Mouse (Mus musculus) hindbrain, embryonic 11.5 days (tissue): ENCODE measurements at regions not wholly inside any gene's neighbourhood (a gene's known extent, or its start where the extent isn't known, plus 50 kb on each side); places are given as distances from the start of the nearest gene placed in this dataset.
A peak's percentile ranks its signal among the peaks of the same experiment; 100 is the strongest.

Experiments
- ATAC-seq: fragments of 200-750 bp; cut with Nextera tagmentation; 2 replicates; pipeline ENCODE4 v1.8.0; 2017; ENCODE audit warnings: mild to moderate bottlenecking, moderate TSS enrichment, moderate library complexity; ENCODE audit not compliant: low FRiP score
- DNase-seq: peaks from one replicate; pipeline ENCODE4 v3.0.0-alpha.2; 2015; ENCODE audit warnings: low spot score
- H3K27ac ChIP-seq: fragments of 300-500 bp; sonication (generic); 2 replicates; pipeline ENCODE4 v1.5.1; 2014; ENCODE audit warnings: mild to moderate bottlenecking, low read depth, low read length
- H3K27me3 ChIP-seq: fragments of 300-500 bp; sonication (generic); 2 replicates; pipeline ENCODE4 v1.6.1; 2014; ENCODE audit warnings: mild to moderate bottlenecking, low read length, moderate library complexity, mixed read lengths; ENCODE audit not compliant: control insufficient read depth, insufficient read depth
- H3K36me3 ChIP-seq: fragments of 300-500 bp; sonication (generic); 2 replicates; pipeline ENCODE4 v1.6.1; 2014; ENCODE audit warnings: mild to moderate bottlenecking, low read length, moderate library complexity, mixed read lengths; ENCODE audit not compliant: control insufficient read depth, insufficient read depth
- H3K4me1 ChIP-seq: fragments of 300-500 bp; sonication (generic); replicated peaks from 2 replicates; pipeline ENCODE4 v1.6.1; 2014; ENCODE audit warnings: low read length, mixed read lengths; ENCODE audit not compliant: control insufficient read depth, insufficient read depth
- H3K4me2 ChIP-seq: fragments of 300-500 bp; sonication (generic); replicated peaks from 2 replicates; pipeline ENCODE4 v1.6.1; 2014; ENCODE audit warnings: mild to moderate bottlenecking, low read depth, low read length
- H3K4me3 ChIP-seq: fragments of 300-500 bp; sonication (generic); 2 replicates; pipeline ENCODE4 v1.5.1; 2014; ENCODE audit warnings: low read depth, low read length
- H3K9ac ChIP-seq: fragments of 300-500 bp; sonication (generic); 2 replicates; pipeline ENCODE4 v1.6.1; 2014; ENCODE audit warnings: low read depth, low read length
- H3K9me3 ChIP-seq: fragments of 300-500 bp; sonication (generic); 2 replicates; pipeline ENCODE4 v1.6.1; 2016; ENCODE audit warnings: low read length; ENCODE audit not compliant: control insufficient read depth
- WGBS: fragments of 180-500 bp; shearing (Covaris S2); extraction: QIAGEN DNeasy Blood & Tissue Kit; methylation state at CpG from one replicate; pipeline ENCODE4 v1.1.7; 2014; 5-methylcytosine and 5-hydroxymethylcytosine counted together

- H3K4me1 ChIP-seq, result no peaks in the 10 kb centered on the region; the same call in 1 of the 2 replicates
- no peak overlapping the region for H3K4me3 ChIP-seq
Measured at GRCm38 (mm10) chr9:43673171-43673680, 70.6 kb upstream of the Nectin1 start.

GRCm38 (mm10) chr9:43674321-43674720, 69.5 kb upstream of the Nectin1 start:
- Histone ChIP-seq H3K9ac (no peak overlapping the region), H3K4me3 (no peak overlapping the region), H3K27ac (no peak overlapping the region), H3K27me3 (no peaks in the 10 kb centered on the region), H3K9me3 (no peaks in the 10 kb centered on the region), H3K4me2 (no peak overlapping the region), H3K36me3 (no peaks in the 10 kb centered on the region), H3K4me1 (no peaks in the 10 kb centered on the region; the same call in 1 of the 2 replicates)
- ATAC-seq (no peak), DNase-seq (no peak)
- 48% methylated on average over 8 of the region's 8 CpGs for WGBS

More at GRCm38 (mm10) chr9:43673171-43673680, 70.6 kb upstream of the Nectin1 start:
- Histone ChIP-seq H3K36me3 (no peaks in the 10 kb centered on the region), H3K27ac (no peak overlapping the region), H3K27me3 (no peaks in the 10 kb centered on the region), H3K4me2 (no peak overlapping the region), H3K9me3 (no peaks in the 10 kb centered on the region), H3K9ac (no peak overlapping the region)
- ATAC-seq, result no peak
- 48% methylated on average over 4 of the region's 4 CpGs for WGBS
- peak; percentile 13 for DNase-seq

- H3K9me3 ChIP-seq, result no peaks in the 10 kb centered on the region
- no peak overlapping the region for H3K4me2 ChIP-seq
- no peak for DNase-seq
- 73% methylated on average over 2 of the region's 2 CpGs for WGBS
- H3K9ac ChIP-seq, result no peak overlapping the region
- H3K4me3 ChIP-seq, result no peak overlapping the region
- H3K36me3 ChIP-seq, result no peaks in the 10 kb centered on the region
- no peaks in the 10 kb centered on the region; the same call in 1 of the 2 replicates for H3K4me1 ChIP-seq
- ATAC-seq, result no peak
- H3K27me3 ChIP-seq, result no peaks in the 10 kb centered on the region
- no peak overlapping the region for H3K27ac ChIP-seq
Measured at GRCm38 (mm10) chr9:43676011-43676410, 67.8 kb upstream of the Nectin1 start.

- no peaks in the 10 kb centered on the region; the same call in 1 of the 2 replicates for H3K4me1 ChIP-seq
- no peak overlapping the region for H3K4me2 ChIP-seq
- H3K4me3 ChIP-seq, result no peak overlapping the region
- H3K27me3 ChIP-seq, result no peaks in the 10 kb centered on the region
- no peak overlapping the region for H3K9ac ChIP-seq
- H3K9me3 ChIP-seq, result no peaks in the 10 kb centered on the region
- DNase-seq (no peak), ATAC-seq (no peak)
- no peak overlapping the region for H3K27ac ChIP-seq
- WGBS, result 44% methylated on average over 17 of the region's 17 CpGs
- H3K36me3 ChIP-seq, result no peaks in the 10 kb centered on the region
Measured at GRCm38 (mm10) chr9:43679331-43679730, 64.5 kb upstream of the Nectin1 start.

- 55% methylated on average over 3 of the region's 3 CpGs for WGBS
- no peak for DNase-seq
Measured at GRCm38 (mm10) chr9:43681317-43681716, 62.5 kb upstream of the Nectin1 start.

GRCm38 (mm10) chr9:43682102-43682501, 61.7 kb upstream of the Nectin1 start:
- no peaks in the 10 kb centered on the region for H3K36me3 ChIP-seq
- WGBS, result 82% methylated on average over 5 of the region's 5 CpGs
- H3K4me1 ChIP-seq, result no peaks in the 10 kb centered on the region
- H3K27me3 ChIP-seq, result no peaks in the 10 kb centered on the region
- ATAC-seq, result no peak
- no peak overlapping the region for H3K27ac ChIP-seq
- H3K4me3 ChIP-seq, result no peak overlapping the region
- no peaks in the 10 kb centered on the region for H3K9me3 ChIP-seq
- no peak overlapping the region for H3K4me2 ChIP-seq
- no peak for DNase-seq
- H3K9ac ChIP-seq, result no peak overlapping the region

More at GRCm38 (mm10) chr9:43681317-43681716, 62.5 kb upstream of the Nectin1 start:
- ATAC-seq, result no peak
- no peak overlapping the region for H3K9ac ChIP-seq
- H3K27me3 ChIP-seq, result no peaks in the 10 kb centered on the region
- H3K4me2 ChIP-seq, result no peak overlapping the region
- no peaks in the 10 kb centered on the region for H3K36me3 ChIP-seq
- no peak overlapping the region for H3K27ac ChIP-seq
- no peaks in the 10 kb centered on the region for H3K4me1 ChIP-seq
- no peak overlapping the region for H3K4me3 ChIP-seq
- no peaks in the 10 kb centered on the region for H3K9me3 ChIP-seq

GRCm38 (mm10) chr9:43684596-43684995, 59.2 kb upstream of the Nectin1 start:
- Histone ChIP-seq H3K27ac (no peak overlapping the region), H3K4me3 (no peak overlapping the region), H3K9ac (no peak overlapping the region), H3K36me3 (no peaks in the 10 kb centered on the region), H3K9me3 (no peaks in the 10 kb centered on the region), H3K4me1 (no peaks in the 10 kb centered on the region), H3K27me3 (no peaks in the 10 kb centered on the region), H3K4me2 (no peak overlapping the region)
- ATAC-seq, result no peak
- WGBS, result 81% methylated on average over 5 of the region's 5 CpGs
- DNase-seq, result no peak

- Histone ChIP-seq H3K27me3 (no peaks in the 10 kb centered on the region), H3K36me3 (no peaks in the 10 kb centered on the region), H3K4me1 (no peaks in the 10 kb centered on the region), H3K9me3 (no peaks in the 10 kb centered on the region), H3K9ac (no peak overlapping the region), H3K4me2 (no peak overlapping the region), H3K27ac (no peak overlapping the region), H3K4me3 (no peak overlapping the region)
- 93% methylated on average over 1 of the region's 1 CpGs for WGBS
- DNase-seq, result no peak
- no peak for ATAC-seq
Measured at GRCm38 (mm10) chr9:43692015-43692414, 51.8 kb upstream of the Nectin1 start.

- WGBS, result 90% methylated on average over 10 of the region's 10 CpGs
- H3K4me1 ChIP-seq, result no peaks in the 10 kb centered on the region
- H3K27ac ChIP-seq, result no peak overlapping the region
- no peak overlapping the region for H3K4me2 ChIP-seq
- no peaks in the 10 kb centered on the region for H3K27me3 ChIP-seq
- H3K36me3 ChIP-seq, result no peaks in the 10 kb centered on the region
- DNase-seq, result no peak
- H3K4me3 ChIP-seq, result no peak overlapping the region
- H3K9me3 ChIP-seq, result no peaks in the 10 kb centered on the region
- H3K9ac ChIP-seq, result no peak overlapping the region
- ATAC-seq, result no peak
Measured at GRCm38 (mm10) chr9:43692538-43692937, 51.2 kb upstream of the Nectin1 start.
